Mouse (Mus musculus) liver, adult 2 months (tissue): ENCODE results near the gene Kcnb1. TPM values are rescaled to one million over a fixed set of nuclear protein-coding genes. Genes with fewer than 3 reads are reported as not detected.

ENCODE experiments used
- DNase-seq: peaks from one replicate; pipeline ENCODE4 v3.0.0-alpha.2; 2011; ENCODE audit warnings: low read depth, low spot score; ENCODE audit errors: extremely low read depth
- H3K27ac ChIP-seq: fragments of 200-500 bp; replicated peaks from 2 replicates; pipeline ENCODE4 v1.5.1; 2012; ENCODE audit warnings: low read depth, mild to moderate bottlenecking, control low read depth, inconsistent platforms, low read length; ENCODE audit not compliant: insufficient read depth
- H3K27me3 ChIP-seq: fragments of 200-500 bp; 2 replicates; pipeline ENCODE4 v1.6.1; 2012; ENCODE audit warnings: mild to moderate bottlenecking, moderate library complexity, low read length, inconsistent platforms; ENCODE audit not compliant: control insufficient read depth, insufficient read depth
- H3K36me3 ChIP-seq: fragments of 200-500 bp; 2 replicates; pipeline ENCODE4 v1.6.1; 2012; ENCODE audit warnings: low read length, inconsistent platforms; ENCODE audit not compliant: control insufficient read depth, insufficient read depth
- H3K4me1 ChIP-seq: fragments of 200-500 bp; 2 replicates; pipeline ENCODE4 v1.6.1; 2011; ENCODE audit warnings: low read length; ENCODE audit not compliant: control insufficient read depth, insufficient read depth
- H3K4me3 ChIP-seq: fragments of 200-500 bp; 2 replicates; pipeline ENCODE4 v1.5.1; 2011; ENCODE audit warnings: low read depth, mild to moderate bottlenecking, control low read depth, low read length, moderate library complexity; ENCODE audit not compliant: insufficient read depth
- H3K79me2 ChIP-seq: fragments of 200-500 bp; 2 replicates; pipeline ENCODE4 v1.6.1; 2012; ENCODE audit warnings: inconsistent platforms, mild to moderate bottlenecking, low read length, moderate library complexity; ENCODE audit not compliant: control insufficient read depth, insufficient read depth
- H3K9ac ChIP-seq: fragments of 200-500 bp; 2 replicates; pipeline ENCODE4 v1.6.1; 2012; ENCODE audit warnings: low read depth, mild to moderate bottlenecking, control low read depth, inconsistent platforms, low read length
- CTCF ChIP-seq: fragments of 200-500 bp; IDR thresholded peaks from 2 replicates; pipeline ENCODE4 v1.5.1; 2011; ENCODE audit warnings: low read depth, low read length, control low read depth
- POLR2A ChIP-seq: fragments of 200-500 bp; IDR thresholded peaks from 2 replicates; pipeline ENCODE4 v1.6.1; 2011; ENCODE audit warnings: low read length, control low read depth; ENCODE audit not compliant: insufficient read depth; ENCODE audit errors: extremely low read depth
- WGBS: fragments of 180-500 bp; shearing (Covaris S2); methylation state at CpG from one replicate; pipeline ENCODE4 v1.1.7; 2018; 5-methylcytosine and 5-hydroxymethylcytosine counted together
- polyA plus RNA-seq: library from polyadenylated mRNA; depleted of rRNA; stranded (reverse); fragments of >200 nt; gene quantifications from 2 replicates; pipeline ENCODE4 v1.2.3, GENCODE M21; 2012; rRNA removed
- total RNA-seq: library from RNA; depleted of rRNA; stranded (reverse); fragments of >200 nt; gene quantifications from 2 replicates; pipeline ENCODE4 v1.2.3, GENCODE M21; 2014; rRNA removed

Gene Kcnb1
- total and polyA plus RNA-seq, 2 experiments: 0.32 to 0.83 TPM

DNA sequence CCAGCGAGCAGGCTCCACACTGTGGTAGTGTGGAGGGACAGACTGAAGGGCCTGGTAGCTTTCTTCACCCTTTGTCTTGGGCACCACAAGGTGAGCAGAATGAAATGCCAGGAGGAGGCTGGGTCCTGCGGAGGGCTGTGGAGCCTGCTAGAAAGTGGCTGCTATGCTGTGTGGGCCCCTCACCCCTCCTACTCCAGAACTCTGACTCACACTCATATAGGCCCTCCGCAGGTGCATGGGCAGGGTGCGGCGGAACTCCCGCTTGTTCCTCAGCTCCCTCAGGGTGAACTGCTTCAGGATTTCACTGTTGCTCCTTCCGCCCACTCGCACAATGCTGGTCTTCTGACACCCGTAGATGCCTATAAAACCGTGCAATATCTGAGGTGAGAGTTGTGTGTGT, 141.7 kb downstream of the Kcnb1 start:
- DNase-seq: no peak
- Histone ChIP-seq H3K27me3 (no peaks in the 10 kb centered on the region), H3K4me1 (no peaks in the 10 kb centered on the region; the same call in 1 of the 2 replicates), H3K79me2 (peaks cover 3% of the 10 kb centered on the region; the same call in 1 of the 2 replicates), H3K4me3 (no peak overlapping the region), H3K9ac (no peak overlapping the region), H3K36me3 (peaks cover 55% of the 10 kb centered on the region), H3K27ac (no peak overlapping the region)
- 93% methylated on average over 10 of the region's 10 CpGs for WGBS
- TF ChIP-seq CTCF (no peak), POLR2A (no peak)

Other genes with a start within 250 kb of the Kcnb1 start
- 25.1 and 38.6 TPM in 2 replicates for gene Stau1, start 193.9 kb downstream of the Kcnb1 start, total RNA-seq
- gene Stau1, start 193.9 kb downstream of the Kcnb1 start, polyA plus RNA-seq: 23.8 and 25.9 TPM in 2 replicates
- 11.1 and 11.2 TPM in 2 replicates for gene Ddx27, start 175.0 kb downstream of the Kcnb1 start, total RNA-seq
- 8.7 and 13.4 TPM in 2 replicates for gene Ddx27, start 175.0 kb downstream of the Kcnb1 start, polyA plus RNA-seq
- 21.6 and 23.8 TPM in 2 replicates for gene Znfx1, start 127.1 kb downstream of the Kcnb1 start, total RNA-seq
- gene Znfx1, start 127.1 kb downstream of the Kcnb1 start, polyA plus RNA-seq: 20.5 and 23.3 TPM in 2 replicates
- gene Ptgis, start 50.4 kb upstream of the Kcnb1 start, total RNA-seq: 1.0 and 1.1 TPM in 2 replicates
- 1.4 and 3.1 TPM in 2 replicates for gene Ptgis, start 50.4 kb upstream of the Kcnb1 start, polyA plus RNA-seq
- gene B4galt5, start 159.0 kb upstream of the Kcnb1 start, total RNA-seq: 8.1 and 17.7 TPM in 2 replicates
- 14.9 and 15.7 TPM in 2 replicates for gene B4galt5, start 159.0 kb upstream of the Kcnb1 start, polyA plus RNA-seq
- 14.9 and 22.6 TPM in 2 replicates for gene Slc9a8, start 231.6 kb upstream of the Kcnb1 start, total RNA-seq
- gene Slc9a8, start 231.6 kb upstream of the Kcnb1 start, polyA plus RNA-seq: 25.8 and 34.2 TPM in 2 replicates